Mouse (Mus musculus) hindbrain, embryonic 13.5 days (tissue): Measurements from ENCODE around the gene Shank1. TPM values are rescaled to one million over a fixed set of nuclear protein-coding genes. Genes with fewer than 3 reads are reported as not detected.

Experiments
- ATAC-seq: fragments of 200-750 bp; cut with Nextera tagmentation; 2 replicates; pipeline ENCODE4 v1.8.0; 2017; ENCODE audit warnings: moderate TSS enrichment; ENCODE audit not compliant: low FRiP score
- H3K27ac ChIP-seq: fragments of 300-500 bp; sonication (generic); 2 replicates; pipeline ENCODE4 v1.5.1; 2015; ENCODE audit warnings: inconsistent platforms, mild to moderate bottlenecking, moderate library complexity
- H3K27me3 ChIP-seq: fragments of 300-500 bp; sonication (generic); 2 replicates; pipeline ENCODE4 v1.6.1; 2015; ENCODE audit warnings: mild to moderate bottlenecking, inconsistent platforms
- H3K36me3 ChIP-seq: fragments of 300-500 bp; sonication (generic); 2 replicates; pipeline ENCODE4 v1.6.1; 2015; ENCODE audit warnings: mild to moderate bottlenecking, inconsistent platforms
- H3K4me1 ChIP-seq: fragments of 300-500 bp; sonication (generic); replicated peaks from 2 replicates; pipeline ENCODE4 v1.6.1; 2015; ENCODE audit warnings: inconsistent platforms
- H3K4me2 ChIP-seq: fragments of 300-500 bp; sonication (generic); 2 replicates; pipeline ENCODE4 v1.6.1; 2015; ENCODE audit warnings: inconsistent platforms, mild to moderate bottlenecking, moderate library complexity
- H3K4me3 ChIP-seq: fragments of 300-500 bp; sonication (generic); 2 replicates; pipeline ENCODE4 v1.5.1; 2015; ENCODE audit warnings: mild to moderate bottlenecking, inconsistent platforms
- H3K9ac ChIP-seq: fragments of 300-500 bp; sonication (generic); 2 replicates; pipeline ENCODE4 v1.6.1; 2015; ENCODE audit warnings: mild to moderate bottlenecking, inconsistent platforms
- H3K9me3 ChIP-seq: fragments of 300-500 bp; sonication (generic); 2 replicates; pipeline ENCODE4 v1.6.1; 2016; ENCODE audit warnings: inconsistent platforms
- WGBS: fragments of 180-500 bp; shearing (Covaris S2); methylation state at CpG from one replicate; pipeline ENCODE4 v1.1.7; 2015; 5-methylcytosine and 5-hydroxymethylcytosine counted together
- polyA plus RNA-seq: library from polyadenylated mRNA; unstranded; fragments of >200 nt; fragmentation: Nextera tagmentation; extraction: Ambion mirVana; gene quantifications from 2 replicates; pipeline ENCODE4 v1.2.1, GENCODE M21; 2015

Gene Shank1
- polyA plus RNA-seq, 1 experiment from 2014 or later: 31.7 TPM

GRCm38 (mm10) chr7:44306516-44307240 lies 3.4 kb upstream of the Shank1 start, which contains the start of gene Clec11a:
TSS of gene Clec11a (minus strand) at chr7:44306902.
- WGBS: 61% methylated on average over 6 of the region's 6 CpGs
- Histone ChIP-seq H3K27me3 (0 out of 2 replicates have a peak, but pooled peaks cover 13% of the 10 kb centered on the region), H3K4me2 (peak within 1 kb of the TSS; percentile 77), H3K4me3 (peak within 1 kb of the TSS; percentile 68), H3K4me1 (peaks cover 36% of the 10 kb centered on the region), H3K9ac (peak within 1 kb of the TSS; percentile 31; the same call in 1 of the 2 replicates), H3K9me3 (no peaks in the 10 kb centered on the region), H3K27ac (peak within 1 kb of the TSS; percentile 97), H3K36me3 (no peaks in the 10 kb centered on the region)
- ATAC-seq: no peak

- Histone ChIP-seq H3K4me2 (no peak overlapping the region), H3K4me1 (peaks cover 43% of the 10 kb centered on the region), H3K27me3 (0 out of 2 replicates have a peak, but pooled peaks cover 15% of the 10 kb centered on the region), H3K4me3 (no peak overlapping the region), H3K9me3 (no peaks in the 10 kb centered on the region), H3K9ac (no peak overlapping the region), H3K27ac (peak overlapping the region; percentile 20; the same call in 1 of the 2 replicates), H3K36me3 (peaks cover under 1% of the 10 kb centered on the region; the same call in 1 of the 2 replicates)
- WGBS: 53% methylated on average over 9 of the region's 9 CpGs
- ATAC-seq: no peak
These were observed 2.6 kb upstream of the Shank1 start for GRCm38 (mm10) chr7:44307261-44308020.

GRCm38 (mm10) chr7:44310285-44310877 lies 328 bp downstream of the Shank1 start:
- peak overlapping the region; percentile 67 for H3K4me3 ChIP-seq
- WGBS: 1% methylated on average over 37 of the region's 40 CpGs
- peak overlapping the region; percentile 92 for H3K9ac ChIP-seq
- H3K27ac ChIP-seq: peak overlapping the region; percentile 84
- peaks cover 38% of the 10 kb centered on the region for H3K4me1 ChIP-seq
- 0 out of 2 replicates have a peak, but pooled peaks cover 18% of the 10 kb centered on the region for H3K27me3 ChIP-seq
- peak; percentile 21 for ATAC-seq
- H3K36me3 ChIP-seq: peaks cover 25% of the 10 kb centered on the region
- peak overlapping the region; percentile 89 for H3K4me2 ChIP-seq
- H3K9me3 ChIP-seq: no peaks in the 10 kb centered on the region

- Histone ChIP-seq H3K36me3 (peaks cover 32% of the 10 kb centered on the region), H3K9ac (peak overlapping the region; percentile 92)
- WGBS: under 1% methylated on average over 37 of the region's 38 CpGs
These were observed 1.0 kb downstream of the Shank1 start for GRCm38 (mm10) chr7:44310878-44311712.

GRCm38 (mm10) chr7:44311713-44312304 lies 1.8 kb downstream of the Shank1 start:
- ATAC-seq: 0 out of 2 replicates have a peak, but pooled peaks have one; percentile 0
- Histone ChIP-seq H3K9ac (peak overlapping the region; percentile 92), H3K9me3 (no peaks in the 10 kb centered on the region), H3K27me3 (0 out of 2 replicates have a peak, but pooled peaks cover 17% of the 10 kb centered on the region), H3K36me3 (peaks cover 40% of the 10 kb centered on the region), H3K4me1 (peaks cover 33% of the 10 kb centered on the region), H3K27ac (peak overlapping the region; percentile 84; the same call in 1 of the 2 replicates), H3K4me3 (peak overlapping the region; percentile 67), H3K4me2 (peak overlapping the region; percentile 89)
- WGBS: 12% methylated on average over 6 of the region's 6 CpGs

More at GRCm38 (mm10) chr7:44310878-44311712, 1.0 kb downstream of the Shank1 start:
- Histone ChIP-seq H3K27me3 (0 out of 2 replicates have a peak, but pooled peaks cover 18% of the 10 kb centered on the region), H3K9me3 (no peaks in the 10 kb centered on the region), H3K4me3 (peak overlapping the region; percentile 67), H3K4me2 (peak overlapping the region; percentile 89), H3K27ac (peak overlapping the region; percentile 84), H3K4me1 (peaks cover 33% of the 10 kb centered on the region)
- ATAC-seq: peak; percentile 41

- H3K9me3 ChIP-seq: no peaks in the 10 kb centered on the region
- 71% methylated on average over 16 of the region's 16 CpGs for WGBS
- H3K27me3 ChIP-seq: 0 out of 2 replicates have a peak, but pooled peaks cover 11% of the 10 kb centered on the region
- peaks cover 46% of the 10 kb centered on the region for H3K36me3 ChIP-seq
- no peak overlapping the region for H3K4me3 ChIP-seq
- peaks cover 33% of the 10 kb centered on the region for H3K4me1 ChIP-seq
- no peak overlapping the region for H3K27ac ChIP-seq
- H3K4me2 ChIP-seq: peak overlapping the region; percentile 89; the same call in 1 of the 2 replicates
- ATAC-seq: no peak
- peak overlapping the region; percentile 10; the same call in 1 of the 2 replicates for H3K9ac ChIP-seq
These were observed 2.4 kb downstream of the Shank1 start for GRCm38 (mm10) chr7:44312484-44312883.

GRCm38 (mm10) chr7:44317913-44318312 lies 7.9 kb downstream of the Shank1 start:
- ATAC-seq: no peak
- Histone ChIP-seq H3K4me3 (no peak overlapping the region), H3K9ac (no peak overlapping the region), H3K27me3 (no peaks in the 10 kb centered on the region), H3K4me2 (no peak overlapping the region), H3K9me3 (no peaks in the 10 kb centered on the region), H3K4me1 (peaks cover 4% of the 10 kb centered on the region; the same call in 1 of the 2 replicates), H3K36me3 (peaks cover 94% of the 10 kb centered on the region), H3K27ac (no peak overlapping the region)
- 33% methylated on average over 4 of the region's 4 CpGs for WGBS

GRCm38 (mm10) chr7:44320886-44321285 lies 10.8 kb downstream of the Shank1 start:
- no peaks in the 10 kb centered on the region for H3K4me1 ChIP-seq
- 62% methylated on average over 8 of the region's 8 CpGs for WGBS
- H3K9ac ChIP-seq: no peak overlapping the region
- ATAC-seq: no peak
- peaks cover 88% of the 10 kb centered on the region for H3K36me3 ChIP-seq
- H3K27me3 ChIP-seq: no peaks in the 10 kb centered on the region
- H3K9me3 ChIP-seq: no peaks in the 10 kb centered on the region
- no peak overlapping the region for H3K4me2 ChIP-seq
- H3K27ac ChIP-seq: no peak overlapping the region
- no peak overlapping the region for H3K4me3 ChIP-seq

GRCm38 (mm10) chr7:44322290-44322689 lies 12.2 kb downstream of the Shank1 start:
- 85% methylated on average over 1 of the region's 1 CpGs for WGBS
- H3K9me3 ChIP-seq: no peaks in the 10 kb centered on the region
- no peak overlapping the region for H3K9ac ChIP-seq
- H3K4me3 ChIP-seq: no peak overlapping the region
- ATAC-seq: no peak
- peaks cover 88% of the 10 kb centered on the region for H3K36me3 ChIP-seq
- no peak overlapping the region for H3K4me2 ChIP-seq
- no peaks in the 10 kb centered on the region for H3K4me1 ChIP-seq
- H3K27ac ChIP-seq: no peak overlapping the region
- H3K27me3 ChIP-seq: no peaks in the 10 kb centered on the region

- no peaks in the 10 kb centered on the region for H3K9me3 ChIP-seq
- WGBS: 60% methylated on average over 6 of the region's 6 CpGs
- H3K4me1 ChIP-seq: no peaks in the 10 kb centered on the region
- H3K27me3 ChIP-seq: no peaks in the 10 kb centered on the region
- no peak for ATAC-seq
- no peak overlapping the region for H3K4me3 ChIP-seq
- no peak overlapping the region for H3K27ac ChIP-seq
- peaks cover 73% of the 10 kb centered on the region for H3K36me3 ChIP-seq
- no peak overlapping the region for H3K4me2 ChIP-seq
- H3K9ac ChIP-seq: 0 out of 2 replicates have a peak overlapping the region, but pooled peaks have one; percentile 24
These were observed 16.6 kb downstream of the Shank1 start for GRCm38 (mm10) chr7:44326614-44327013.

GRCm38 (mm10) chr7:44332336-44332735 lies 22.3 kb downstream of the Shank1 start:
- no peak overlapping the region for H3K4me2 ChIP-seq
- no peak overlapping the region for H3K27ac ChIP-seq
- H3K36me3 ChIP-seq: peaks cover 47% of the 10 kb centered on the region
- peaks cover 42% of the 10 kb centered on the region for H3K27me3 ChIP-seq
- peaks cover 17% of the 10 kb centered on the region for H3K4me1 ChIP-seq
- H3K9ac ChIP-seq: no peak overlapping the region
- no peak overlapping the region for H3K4me3 ChIP-seq
- WGBS: 80% methylated on average over 3 of the region's 3 CpGs
- ATAC-seq: no peak
- H3K9me3 ChIP-seq: no peaks in the 10 kb centered on the region
